ENCODE assay signal across 26 mouse cellular contexts in genomic region chr8:125957226-125957993, GRCm38 (mm10). TPM values are rescaled to one million over a fixed set of nuclear protein-coding genes. Genes with fewer than 3 reads are reported as not detected.
A peak's percentile ranks its signal among the peaks of the same experiment; 100 is the strongest.
DNase-seq lines count a peak whose midpoint lies in the region; ATAC-seq and TF ChIP-seq lines count a peak whose summit lies in the region.
"Had no signal": no experiment of that assay in that cellular context is flagged by ENCODE, and none has a peak within 500 bp of the region (broad histone marks: within the 10 kb centered on the region; RNA-seq: fewer than 3 reads in every experiment).

No protein-coding gene starts in this region.

- WGBS in kidney, postnatal 0 days, result 66% methylated on average over 13 of the region's 13 CpGs
- 54% methylated on average over 13 of the region's 13 CpGs for WGBS in lung, embryonic 15.5 days

- no peak overlapping the region for H3K9ac ChIP-seq in kidney, postnatal 0 days (ENCODE audit: low read depth, low read length)
- H3K9ac ChIP-seq in lung, embryonic 15.5 days, result no peak overlapping the region
- H3K9ac ChIP-seq: embryonic facial prominence, embryonic 12.5 days; forebrain, embryonic 13.5 days; heart, embryonic 15.5 days; intestine, embryonic 15.5 days; limb, embryonic 15.5 days; midbrain, embryonic 15.5 days had no signal

- ATAC-seq in kidney, postnatal 0 days (replicated peaks; ENCODE audit: low FRiP score, low read depth), result no peak
- no peak; the same call in 1 of the 2 replicates for ATAC-seq in lung, embryonic 15.5 days (ENCODE audit: borderline replicate concordance, extremely low read depth, low FRiP score, low TSS enrichment)
- ATAC-seq: CD4-positive, CD25-positive, alpha-beta regulatory T cell, adult 4 months; forebrain, embryonic 13.5 days; hindbrain, embryonic 16.5 days; intestine, embryonic 15.5 days; midbrain, embryonic 15.5 days had no signal

- H3K27ac ChIP-seq in kidney, postnatal 0 days, result no peak overlapping the region
- H3K27ac ChIP-seq in lung, embryonic 15.5 days, result peak overlapping the region; percentile 63
- H3K27ac ChIP-seq: embryonic facial prominence, embryonic 12.5 days; forebrain, embryonic 13.5 days; gastrocnemius, adult 2 months; heart, embryonic 15.5 days; hindbrain, embryonic 10.5 days; intestine, embryonic 15.5 days; limb, embryonic 15.5 days; midbrain, embryonic 15.5 days had no signal

- no peaks in the 10 kb centered on the region for H3K4me1 ChIP-seq in kidney, postnatal 0 days (replicated peaks; ENCODE audit: insufficient read depth, low read length)
- 0 out of 2 replicates have a peak, but pooled peaks cover 2% of the 10 kb centered on the region for H3K4me1 ChIP-seq in lung, embryonic 15.5 days
- H3K4me1 ChIP-seq: embryonic facial prominence, embryonic 12.5 days; forebrain, embryonic 13.5 days; hindbrain, embryonic 10.5 days; intestine, embryonic 15.5 days; limb, embryonic 15.5 days; midbrain, embryonic 15.5 days had no signal

- DNase-seq in kidney, postnatal 0 days (ENCODE audit: low spot score), result peak; percentile 14
- no peak for DNase-seq in kidney, adult 18-20 months
- no peak for DNase-seq in lung, postnatal 25 days (ENCODE audit: low spot score)
- peak; percentile 90 for DNase-seq in Muller cell, postnatal 12 days (ENCODE audit: inconsistent ontology term)
- DNase-seq in forelimb bud, embryonic 11.5 days (ENCODE audit: low read depth, low spot score), result peak; percentile 28
- DNase-seq in yolk sac, embryonic 10.5 days (ENCODE audit: low spot score), result no peak
- DNase-seq: adrenal gland, postnatal 25 days; cerebellum, adult 11 months; gastrocnemius, adult 2 months; kidney, adult 9 months; kidney, postnatal 25 days; lung, adult 18-20 months; right cerebral cortex, postnatal 14 days had no signal

- H3K9me3 ChIP-seq in kidney, postnatal 0 days (replicated peaks; ENCODE audit: low read length), result 0 out of 2 replicates have a peak, but pooled peaks cover 3% of the 10 kb centered on the region
- H3K9me3 ChIP-seq in lung, embryonic 15.5 days, result 0 out of 2 replicates have a peak, but pooled peaks cover 6% of the 10 kb centered on the region
- H3K9me3 ChIP-seq: intestine, embryonic 15.5 days; limb, embryonic 15.5 days; midbrain, embryonic 15.5 days had no signal

- H3K36me3 ChIP-seq in kidney, postnatal 0 days (ENCODE audit: insufficient read depth, low read length), result no peaks in the 10 kb centered on the region
- no peaks in the 10 kb centered on the region for H3K36me3 ChIP-seq in lung, embryonic 15.5 days
- H3K36me3 ChIP-seq: embryonic facial prominence, embryonic 12.5 days; heart, embryonic 15.5 days; hindbrain, embryonic 10.5 days; intestine, embryonic 15.5 days; limb, embryonic 15.5 days; midbrain, embryonic 15.5 days had no signal

- H3K27me3 ChIP-seq in kidney, postnatal 0 days (ENCODE audit: insufficient read depth, low read length), result no peaks in the 10 kb centered on the region
- no peaks in the 10 kb centered on the region; the same call in 1 of the 2 replicates for H3K27me3 ChIP-seq in lung, embryonic 15.5 days
- H3K27me3 ChIP-seq: embryonic facial prominence, embryonic 12.5 days; intestine, embryonic 15.5 days; limb, embryonic 15.5 days had no signal

- no peak overlapping the region for H3K4me3 ChIP-seq in kidney, postnatal 0 days (replicated peaks; ENCODE audit: low read depth, low read length)
- H3K4me3 ChIP-seq in lung, embryonic 15.5 days, result no peak overlapping the region
- H3K4me3 ChIP-seq: embryonic facial prominence, embryonic 12.5 days; erythroblast, embryonic 14.5 days; forebrain, embryonic 13.5 days; gastrocnemius, adult 2 months; heart, embryonic 15.5 days; hindbrain, embryonic 10.5 days; intestine, embryonic 15.5 days; limb, embryonic 15.5 days; midbrain, embryonic 15.5 days; myocyte had no signal

- TF ChIP-seq CTCF in kidney, postnatal 0 days (IDR thresholded peaks at IDR 0.05; ENCODE audit: low read depth), result no peak

- H3K4me2 ChIP-seq in kidney, postnatal 0 days (ENCODE audit: low read length), result no peak overlapping the region
- no peak overlapping the region for H3K4me2 ChIP-seq in lung, embryonic 15.5 days
- H3K4me2 ChIP-seq: embryonic facial prominence, embryonic 12.5 days; forebrain, embryonic 13.5 days; heart, embryonic 15.5 days; intestine, embryonic 15.5 days; limb, embryonic 15.5 days; midbrain, embryonic 15.5 days had no signal

RNA-seq across cellular contexts. Expression of gene Kcnk1, which starts 37.6 kb away (rescaled TPM):
- polyA plus RNA-seq in kidney, postnatal 0 days (2015; fragmentation: Nextera tagmentation; extraction: Ambion mirVana), result 66.5 and 72.5 TPM in 2 replicates
- 52.9 and 54.4 TPM in 2 replicates for polyA plus RNA-seq in lung, embryonic 15.5 days (2015; fragmentation: Nextera tagmentation; extraction: Ambion mirVana)
- polyA plus RNA-seq: CD4-positive, CD25-positive, alpha-beta regulatory T cell, adult 4 months; erythroblast, embryonic 14.5 days; myocyte had no signal

RNA-seq across cellular contexts. Expression of gene Map3k21, which starts 47.2 kb away (rescaled TPM):
- polyA plus RNA-seq in kidney, postnatal 0 days (2015; fragmentation: Nextera tagmentation; extraction: Ambion mirVana), result 3.9 and 4.4 TPM in 2 replicates
- 2.7 and 3.3 TPM in 2 replicates for polyA plus RNA-seq in lung, embryonic 15.5 days (2015; fragmentation: Nextera tagmentation; extraction: Ambion mirVana)
- polyA plus RNA-seq: CD4-positive, CD25-positive, alpha-beta regulatory T cell, adult 4 months; erythroblast, embryonic 14.5 days; myocyte; thymus, postnatal 0 days had no signal

RNA-seq across cellular contexts. Expression of gene Pcnx2, which starts 59.3 kb away (rescaled TPM):
- 0.13 and 0.18 TPM in 2 replicates for polyA plus RNA-seq in kidney, postnatal 0 days (2015; fragmentation: Nextera tagmentation; extraction: Ambion mirVana)
- polyA plus RNA-seq in lung, embryonic 15.5 days (2015; fragmentation: Nextera tagmentation; extraction: Ambion mirVana), result 0.24 and 0.36 TPM in 2 replicates

Comparison
In these comparisons a context has a peak if more than half of its experiments do, and no peak if none do; other contexts are left out.
1. DNase-seq: peak in kidney, postnatal 0 days (single experiment), Muller cell, postnatal 12 days (single experiment) and forelimb bud, embryonic 11.5 days (single experiment); none in kidney, adult 18-20 months (single experiment), lung, postnatal 25 days (single experiment) and yolk sac, embryonic 10.5 days (single experiment).